Mouse (Mus musculus) left cerebral cortex, postnatal 25 days (tissue): Measurements from ENCODE around the gene Bcam. TPM values are rescaled to one million over a fixed set of nuclear protein-coding genes. Genes with fewer than 3 reads are reported as not detected.

Experiments used
- DNase-seq, 2 experiments: peaks; one replicate each; pipeline ENCODE4 v3.0.0; 2022; ENCODE audit warnings: low spot score in 2 of 2, mixed read lengths in 1 of 2
- intact Hi-C: fragments of 180-260 bp; cut with DNase I; formaldehyde crosslinking; loops from one replicate; pipeline ENCODE4 v1.15.1; 2025
- total RNA-seq, 2 experiments: library from RNA; stranded (reverse); gene quantifications; 2 replicates each; pipeline ENCODE4 v1.2.3; 2021

Bcam gene
- total RNA-seq, 2 experiments from 2014 or later, result 10.4 to 12.5 TPM

GRCm38 (mm10) chr7:19710650-19711049, 60.2 kb downstream of the Bcam start:
- no peak for DNase-seq
- intact Hi-C loops, result no loop called here

Other genes with a start within 250 kb of the Bcam start
- gene Ppp1r37, start 207.9 kb downstream of the Bcam start, total RNA-seq, result 100 to 1,000 TPM; 122 TPM
- gene Zfp296, start 193.7 kb downstream of the Bcam start, total RNA-seq, result 1 to 10 TPM in 1 of 2 experiments, under 1 TPM in 1; 0.27 to 1.1 TPM
- gene Gemin7, start 193.4 kb downstream of the Bcam start, total RNA-seq, result 10 to 100 TPM; 43.7 to 47.1 TPM
- 10 to 100 TPM; 70.9 to 81.0 TPM for gene Clasrp, start 166.5 kb downstream of the Bcam start, total RNA-seq
- gene Relb, start 141.6 kb downstream of the Bcam start, total RNA-seq, result 1 to 10 TPM; 6.6 to 7.5 TPM
- gene Clptm1, start 106.0 kb downstream of the Bcam start, total RNA-seq, result 100 to 1,000 TPM; 144 to 151 TPM
- not detected for gene Apoc2, start 93.1 kb downstream of the Bcam start, total RNA-seq
- not detected for gene Gm44805, start 89.6 kb downstream of the Bcam start, total RNA-seq
- not detected for gene Apoc4, start 89.5 kb downstream of the Bcam start, total RNA-seq
- 1 to 10 TPM; 2.6 to 4.0 TPM for gene Apoc1, start 78.4 kb downstream of the Bcam start, total RNA-seq
- 1,000 to 10,000 TPM; 2,052 to 2,099 TPM for gene Apoe, start 71.8 kb downstream of the Bcam start, total RNA-seq
- 100 to 1,000 TPM; 112 to 115 TPM for gene Tomm40, start 55.6 kb downstream of the Bcam start, total RNA-seq
- gene Nectin2, start 20.5 kb downstream of the Bcam start, total RNA-seq, result 1 to 10 TPM; 7.4 to 9.3 TPM
- not detected for gene Cblc, start 25.8 kb upstream of the Bcam start, total RNA-seq
- under 1 TPM; 0.46 to 0.53 TPM for gene Bcl3, start 51.8 kb upstream of the Bcam start, total RNA-seq
- 1 to 10 TPM; 2.3 to 2.5 TPM for gene Gm19345, start 81.0 kb upstream of the Bcam start, total RNA-seq
- gene Ceacam16, start 90.3 kb upstream of the Bcam start, total RNA-seq, result not detected
- gene Ceacam19, start 116.9 kb upstream of the Bcam start, total RNA-seq, result not detected
- 10 to 100 TPM; 10.7 to 13.3 TPM for gene Pvr, start 150.1 kb upstream of the Bcam start, total RNA-seq
- not detected for gene Igsf23, start 179.7 kb upstream of the Bcam start, total RNA-seq
- not detected for gene Ceacam20, start 194.4 kb upstream of the Bcam start, total RNA-seq
- gene Nlrp9b, start 220.4 kb upstream of the Bcam start, total RNA-seq, result not detected